Mouse (Mus musculus): ENCODE data around the gene Ttc9b. TPM values are rescaled to one million over a fixed set of nuclear protein-coding genes. Genes with fewer than 3 reads are reported as not detected.
A peak's percentile ranks its signal among the peaks of the same experiment; 100 is the strongest.

Ttc9b gene
- total and polyA plus RNA-seq, 2 experiments from 2014 or later: 124 to 132 TPM

DNA sequence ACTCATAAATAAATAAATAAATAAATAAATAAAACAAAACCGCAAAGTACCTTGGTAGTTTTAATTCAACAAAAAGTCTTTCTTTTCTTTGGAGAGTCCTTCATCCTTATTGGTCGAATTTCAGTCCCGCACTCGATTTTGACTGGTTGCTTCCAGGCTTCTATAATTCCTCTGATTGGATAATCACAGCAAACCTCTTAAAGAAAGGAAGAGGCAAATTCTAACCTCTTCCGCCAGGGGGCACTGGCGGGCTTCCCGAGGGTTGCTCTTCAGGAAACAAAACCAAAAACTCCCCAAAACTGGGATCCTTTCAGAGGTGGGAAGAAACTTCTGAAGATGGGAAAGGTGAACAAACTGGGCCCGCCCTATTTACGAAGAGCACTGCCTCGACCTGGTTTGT lies 2.8 kb upstream of the Ttc9b start:
- ATAC-seq (no peak), DNase-seq (ENCODE audit: low spot score) (peak; percentile 91)
- 5% methylated on average over 10 of the region's 10 CpGs for WGBS
- H3K27ac ChIP-seq: no peak overlapping the region
- no peaks in the 10 kb centered on the region for H3K36me3 ChIP-seq (ENCODE audit: insufficient read depth, low read length)
- no peaks in the 10 kb centered on the region for H3K4me1 ChIP-seq (ENCODE audit: insufficient read depth, low read length)
- H3K4me2 ChIP-seq (ENCODE audit: low read depth, low read length): no peak overlapping the region
- no peak overlapping the region for H3K9ac ChIP-seq (replicated peaks; ENCODE audit: low read length)
- H3K9me3 ChIP-seq (ENCODE audit: low read length): no peaks in the 10 kb centered on the region
- H3K4me3 ChIP-seq (ENCODE audit: low read length): no peak overlapping the region
- peak; percentile 73 for TF ChIP-seq CTCF (IDR thresholded peaks at IDR 0.05; ENCODE audit: low read depth)
- no peaks in the 10 kb centered on the region for H3K27me3 ChIP-seq (ENCODE audit: insufficient read depth, low read length)

DNA sequence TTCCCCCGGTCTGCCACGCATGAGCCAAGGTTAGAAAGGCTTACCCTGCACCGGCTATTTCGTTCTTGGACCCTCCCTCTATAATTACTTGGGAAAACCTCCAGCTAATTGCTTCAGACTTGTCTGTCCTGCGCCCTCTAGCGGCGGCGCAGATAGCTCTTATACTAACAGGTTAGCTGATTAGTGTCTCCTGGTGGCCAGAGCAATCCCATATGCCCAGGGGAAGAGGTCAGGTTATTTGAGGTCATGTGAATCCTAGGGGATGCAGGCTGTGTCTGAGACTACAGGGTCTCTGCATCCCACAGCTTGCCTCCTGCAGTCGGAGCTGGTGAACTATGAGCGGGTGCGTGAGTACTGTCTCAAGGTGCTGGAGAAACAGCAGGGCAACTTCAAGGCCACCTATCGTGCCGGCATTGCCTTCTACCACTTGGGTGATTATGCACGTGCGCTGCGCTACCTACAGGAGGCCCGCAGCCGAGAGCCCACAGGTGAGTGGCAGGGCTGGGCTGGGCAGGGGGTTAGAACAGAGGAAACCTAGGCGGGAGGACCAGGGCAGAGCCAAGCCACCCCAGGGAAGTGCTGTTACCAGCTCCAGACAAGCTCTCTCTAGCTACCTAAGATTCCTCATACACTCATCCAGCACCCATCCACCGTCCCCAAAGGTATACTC lies 1.0 kb downstream of the Ttc9b start:
- H3K4me3 ChIP-seq (ENCODE audit: low read length): peak overlapping the region; percentile 55
- no peaks in the 10 kb centered on the region for H3K4me1 ChIP-seq (ENCODE audit: insufficient read depth, low read length)
- H3K36me3 ChIP-seq (ENCODE audit: insufficient read depth, low read length): peaks cover 17% of the 10 kb centered on the region; the same call in 1 of the 2 replicates
- no peaks in the 10 kb centered on the region for H3K27me3 ChIP-seq (ENCODE audit: insufficient read depth, low read length)
- peak overlapping the region; percentile 62 for H3K4me2 ChIP-seq (ENCODE audit: low read depth, low read length)
- no peaks in the 10 kb centered on the region for H3K9me3 ChIP-seq (ENCODE audit: low read length)
- no peak for ATAC-seq
- peak overlapping the region; percentile 82 for H3K9ac ChIP-seq (replicated peaks; ENCODE audit: low read length)
- peak overlapping the region; percentile 92 for H3K27ac ChIP-seq
- peak; percentile 71 for TF ChIP-seq CTCF (IDR thresholded peaks at IDR 0.05; ENCODE audit: low read depth)
- peak; percentile 70 for DNase-seq (ENCODE audit: low spot score)
- WGBS: 62% methylated on average over 20 of the region's 20 CpGs

DNA sequence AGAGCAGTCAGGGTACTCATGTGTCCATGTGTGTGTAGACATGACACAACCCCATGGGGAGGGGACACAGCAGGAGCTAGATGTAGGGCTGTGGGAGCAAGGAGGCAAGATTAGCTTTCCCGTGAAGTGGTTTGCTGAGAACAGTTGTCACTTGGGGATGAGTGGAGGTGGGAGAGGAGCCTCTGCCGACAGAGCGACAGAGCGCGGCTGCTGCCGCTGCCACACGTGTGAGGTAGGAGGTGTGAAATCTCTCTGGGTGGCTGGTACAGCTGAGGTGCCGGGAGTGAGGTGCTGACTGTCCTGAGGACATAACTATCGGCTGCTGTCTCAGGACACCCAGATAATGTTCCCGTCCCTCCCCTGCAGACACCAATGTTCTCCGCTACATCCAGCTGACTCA lies 1.8 kb downstream of the Ttc9b start:
- H3K9me3 ChIP-seq (ENCODE audit: low read length): no peaks in the 10 kb centered on the region
- no peak for TF ChIP-seq CTCF (IDR thresholded peaks at IDR 0.05; ENCODE audit: low read depth)
- no peaks in the 10 kb centered on the region for H3K27me3 ChIP-seq (ENCODE audit: insufficient read depth, low read length)
- H3K4me2 ChIP-seq (ENCODE audit: low read depth, low read length): peak overlapping the region; percentile 62; the same call in 1 of the 2 replicates
- no peaks in the 10 kb centered on the region for H3K4me1 ChIP-seq (ENCODE audit: insufficient read depth, low read length)
- H3K9ac ChIP-seq (replicated peaks; ENCODE audit: low read length): no peak overlapping the region
- no peak overlapping the region for H3K4me3 ChIP-seq (ENCODE audit: low read length)
- no peak overlapping the region for H3K27ac ChIP-seq
- DNase-seq (ENCODE audit: low spot score) (no peak), ATAC-seq (no peak)
- WGBS: 72% methylated on average over 11 of the region's 11 CpGs
- peaks cover 17% of the 10 kb centered on the region; the same call in 1 of the 2 replicates for H3K36me3 ChIP-seq (ENCODE audit: insufficient read depth, low read length)

DNA sequence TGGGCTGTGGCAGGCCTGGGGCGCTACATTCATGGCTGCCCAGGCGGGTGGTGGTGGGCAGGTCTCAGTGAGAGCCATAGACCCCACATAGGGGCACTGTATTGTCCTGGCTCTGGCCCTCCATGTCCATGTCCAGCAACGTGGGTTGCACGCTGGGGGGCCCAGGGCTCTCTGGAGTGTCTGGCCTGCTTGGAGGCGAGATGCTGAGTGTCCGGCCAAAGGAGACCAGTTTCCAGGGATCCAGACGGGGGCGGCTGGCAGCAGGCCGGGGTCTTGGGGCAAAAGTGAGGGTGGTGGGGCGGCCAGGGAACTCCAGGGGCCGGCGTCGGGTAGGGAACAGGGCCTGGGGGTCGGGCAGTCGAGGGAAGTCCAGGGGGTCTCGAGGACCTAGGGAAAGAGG lies 2.9 kb downstream of the Ttc9b start:
- H3K4me2 ChIP-seq (ENCODE audit: low read depth, low read length): no peak overlapping the region
- DNase-seq (ENCODE audit: low spot score) (no peak), ATAC-seq (no peak)
- no peak overlapping the region for H3K9ac ChIP-seq (replicated peaks; ENCODE audit: low read length)
- no peaks in the 10 kb centered on the region for H3K9me3 ChIP-seq (ENCODE audit: low read length)
- H3K4me1 ChIP-seq (ENCODE audit: insufficient read depth, low read length): no peaks in the 10 kb centered on the region
- no peaks in the 10 kb centered on the region for H3K27me3 ChIP-seq (ENCODE audit: insufficient read depth, low read length)
- no peak overlapping the region for H3K4me3 ChIP-seq (ENCODE audit: low read length)
- peaks cover 19% of the 10 kb centered on the region; the same call in 1 of the 2 replicates for H3K36me3 ChIP-seq (ENCODE audit: insufficient read depth, low read length)
- no peak for TF ChIP-seq CTCF (IDR thresholded peaks at IDR 0.05; ENCODE audit: low read depth)
- no peak overlapping the region for H3K27ac ChIP-seq
- 84% methylated on average over 16 of the region's 16 CpGs for WGBS

DNA sequence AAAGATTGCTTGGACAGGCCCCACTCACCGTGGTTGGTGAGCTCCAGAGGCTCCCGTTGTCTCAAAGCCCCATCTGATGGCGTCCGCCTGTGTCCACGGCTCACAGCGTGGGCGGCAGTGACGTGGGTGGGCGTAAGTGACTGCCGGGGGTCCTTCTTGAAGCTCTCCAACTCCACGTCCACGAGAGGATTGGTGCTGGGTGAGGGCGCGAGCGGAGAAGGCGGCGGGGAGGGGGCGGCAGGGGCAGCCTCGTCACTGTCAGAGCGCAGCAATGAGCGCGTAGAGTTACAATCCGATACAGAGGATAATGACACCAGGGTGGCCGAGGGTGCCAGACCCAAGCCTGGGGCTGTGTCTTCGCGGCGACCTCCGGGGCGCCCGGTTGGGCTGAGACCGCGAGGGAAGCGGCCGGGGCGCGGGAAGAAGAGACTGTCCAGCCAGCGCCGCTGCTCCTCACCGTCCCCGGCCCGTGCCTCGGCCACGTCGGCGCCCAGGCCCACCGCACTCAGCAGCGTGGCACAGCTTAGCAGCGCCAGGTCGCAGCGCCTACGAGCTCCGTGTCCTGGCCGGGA lies 4.2 kb downstream of the Ttc9b start:
- Histone ChIP-seq H3K9me3 (ENCODE audit: low read length) (no peaks in the 10 kb centered on the region), H3K27me3 (ENCODE audit: insufficient read depth, low read length) (no peaks in the 10 kb centered on the region), H3K27ac (no peak overlapping the region), H3K9ac (replicated peaks; ENCODE audit: low read length) (no peak overlapping the region), H3K4me1 (ENCODE audit: insufficient read depth, low read length) (no peaks in the 10 kb centered on the region), H3K4me2 (ENCODE audit: low read depth, low read length) (no peak overlapping the region), H3K36me3 (ENCODE audit: insufficient read depth, low read length) (peaks cover 24% of the 10 kb centered on the region; the same call in 1 of the 2 replicates), H3K4me3 (ENCODE audit: low read length) (no peak overlapping the region)
- TF ChIP-seq CTCF (IDR thresholded peaks at IDR 0.05; ENCODE audit: low read depth): no peak
- ATAC-seq: no peak
- DNase-seq (ENCODE audit: low spot score): no peak
- 42% methylated on average over 47 of the region's 53 CpGs for WGBS

DNA sequence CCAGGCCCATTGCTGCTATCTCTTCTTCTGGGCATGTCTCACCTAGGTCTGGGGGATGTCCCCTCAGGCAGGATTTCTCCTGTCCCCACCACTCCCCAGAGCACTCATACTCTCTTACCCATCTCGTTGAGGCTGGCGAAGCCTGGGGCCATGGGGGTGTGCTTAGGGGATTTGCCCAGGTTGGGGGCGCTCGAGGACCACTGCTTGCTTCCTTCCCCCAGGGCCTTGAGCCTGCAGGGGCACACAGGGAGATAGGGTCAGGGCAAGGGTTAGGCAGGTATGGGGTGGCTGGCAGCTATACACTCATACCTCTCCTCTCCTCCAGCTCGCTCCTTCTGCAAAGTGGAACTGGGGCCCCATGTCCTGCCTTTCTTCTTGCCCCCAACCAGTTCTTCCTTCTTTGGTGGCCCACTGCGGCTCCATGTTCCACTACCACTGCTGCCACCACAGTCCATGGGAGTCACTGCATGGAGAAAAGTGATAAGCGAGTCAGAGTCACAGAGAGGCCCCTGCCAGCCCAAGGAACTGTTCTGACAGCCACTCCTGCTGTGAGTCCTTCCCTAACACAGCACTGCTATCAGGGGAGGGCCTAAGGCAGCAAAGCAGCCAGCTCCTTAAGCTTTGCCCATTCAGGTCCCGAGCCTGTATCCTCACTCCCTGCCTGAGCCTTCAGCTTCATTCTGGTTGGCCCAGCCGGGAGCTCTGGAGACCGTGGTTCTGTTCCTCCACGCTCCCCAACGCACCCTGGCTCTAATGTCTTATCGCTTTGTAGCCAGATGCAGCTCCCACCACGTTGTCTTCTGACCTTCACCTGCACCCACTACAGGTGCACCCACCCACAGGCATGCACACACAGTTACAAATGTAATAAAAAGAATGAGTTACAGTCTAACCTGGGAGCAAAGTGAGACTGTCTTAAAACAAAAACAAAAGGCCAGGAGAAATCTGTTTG lies 5.3 kb downstream of the Ttc9b start:
- DNase-seq (ENCODE audit: low spot score): peak; percentile 29
- no peak overlapping the region for H3K9ac ChIP-seq (replicated peaks; ENCODE audit: low read length)
- H3K4me2 ChIP-seq (ENCODE audit: low read depth, low read length): no peak overlapping the region
- no peak overlapping the region for H3K27ac ChIP-seq
- no peak overlapping the region for H3K4me3 ChIP-seq (ENCODE audit: low read length)
- H3K27me3 ChIP-seq (ENCODE audit: insufficient read depth, low read length): no peaks in the 10 kb centered on the region
- WGBS: 68% methylated on average over 14 of the region's 14 CpGs
- no peaks in the 10 kb centered on the region for H3K9me3 ChIP-seq (ENCODE audit: low read length)
- H3K36me3 ChIP-seq (ENCODE audit: insufficient read depth, low read length): peaks cover 24% of the 10 kb centered on the region; the same call in 1 of the 2 replicates
- TF ChIP-seq CTCF (IDR thresholded peaks at IDR 0.05; ENCODE audit: low read depth): peak; percentile 41
- ATAC-seq: no peak
- H3K4me1 ChIP-seq (ENCODE audit: insufficient read depth, low read length): no peaks in the 10 kb centered on the region
